ENCODE assay signal across 7 mouse cellular contexts in genomic region chr2:33886386-33887327, GRCm38 (mm10). TPM values are rescaled to one million over a fixed set of nuclear protein-coding genes. Genes with fewer than 3 reads are reported as not detected.
DNase-seq lines count a peak whose midpoint lies in the region; ATAC-seq and TF ChIP-seq lines count a peak whose summit lies in the region.

No protein-coding gene starts in this region.

- H3K9ac ChIP-seq in ES-Bruce4 (ENCODE audit: low read depth, poor library complexity, severe bottlenecking) = peak overlapping the region; percentile 83
- peak overlapping the region; percentile 96 for H3K9ac ChIP-seq in embryonic facial prominence, embryonic 11.5 days (replicated peaks; ENCODE audit: low read length)
- H3K9ac ChIP-seq in heart, embryonic 11.5 days (ENCODE audit: low read depth, low read length) = peak overlapping the region; percentile 96

- TF ChIP-seq CTCF in ES-Bruce4 (IDR thresholded peaks at IDR 0.05; ENCODE audit: low read depth, low read length) = no peak

- peak; percentile 50 for ATAC-seq in activated CD4-positive, CD25-positive, alpha-beta regulatory T cell, adult 4 months
- ATAC-seq in embryonic facial prominence, embryonic 11.5 days (replicated peaks; ENCODE audit: insufficient number of reproducible peaks, low FRiP score, low TSS enrichment, low read depth) = peak; percentile 46
- ATAC-seq in heart, embryonic 11.5 days (replicated peaks; ENCODE audit: insufficient number of reproducible peaks, low FRiP score, low TSS enrichment) = peak; percentile 64

- no peak for TF ChIP-seq POLR2A in ES-Bruce4 (IDR thresholded peaks at IDR 0.05; ENCODE audit: insufficient read depth, low read length)

- no peaks in the 10 kb centered on the region for H3K4me1 ChIP-seq in ES-Bruce4 (ENCODE audit: control insufficient read depth, insufficient read depth, low read length)
- no peaks in the 10 kb centered on the region for H3K4me1 ChIP-seq in embryonic facial prominence, embryonic 11.5 days (ENCODE audit: control insufficient read depth, insufficient read depth, low read length)
- peaks cover 13% of the 10 kb centered on the region for H3K4me1 ChIP-seq in heart, embryonic 11.5 days (ENCODE audit: control insufficient read depth, insufficient read depth, low read length)

- H3K27ac ChIP-seq in ES-Bruce4 (ENCODE audit: insufficient read depth, low read length) = no peak overlapping the region
- H3K27ac ChIP-seq in embryonic facial prominence, embryonic 11.5 days (replicated peaks; ENCODE audit: low read depth, low read length) = peak overlapping the region; percentile 77
- H3K27ac ChIP-seq in heart, embryonic 11.5 days (ENCODE audit: low read depth, low read length) = peak overlapping the region; percentile 78

- H3K4me2 ChIP-seq in embryonic facial prominence, embryonic 11.5 days (ENCODE audit: low read depth, low read length) = peak overlapping the region; percentile 88
- H3K4me2 ChIP-seq in heart, embryonic 11.5 days = peak overlapping the region; percentile 94

- no peaks in the 10 kb centered on the region for H3K9me3 ChIP-seq in ES-Bruce4 (replicated peaks; ENCODE audit: control insufficient read depth, insufficient read depth, low read length, poor library complexity, severe bottlenecking)
- no peaks in the 10 kb centered on the region for H3K9me3 ChIP-seq in embryonic facial prominence, embryonic 11.5 days (replicated peaks; ENCODE audit: control insufficient read depth, low read length)
- no peaks in the 10 kb centered on the region for H3K9me3 ChIP-seq in heart, embryonic 11.5 days (replicated peaks; ENCODE audit: control insufficient read depth, low read length)

- WGBS in embryonic facial prominence, embryonic 11.5 days = 2% methylated on average over 39 of the region's 51 CpGs
- WGBS in heart, embryonic 11.5 days (ENCODE audit: insufficient replicate concordance) = 1% methylated on average over 37 of the region's 51 CpGs

- no peaks in the 10 kb centered on the region for H3K27me3 ChIP-seq in ES-Bruce4 (ENCODE audit: control insufficient read depth, insufficient read depth, low read length, poor library complexity, severe bottlenecking)
- H3K27me3 ChIP-seq in embryonic facial prominence, embryonic 11.5 days (ENCODE audit: control insufficient read depth, insufficient read depth, low read length) = no peaks in the 10 kb centered on the region
- H3K27me3 ChIP-seq in heart, embryonic 11.5 days (ENCODE audit: control insufficient read depth, insufficient read depth, low read length) = no peaks in the 10 kb centered on the region

- TF ChIP-seq EP300 in ES-Bruce4 (IDR thresholded peaks at IDR 0.05; ENCODE audit: insufficient read depth, low read depth, low read length) = no peak

- H3K36me3 ChIP-seq in ES-Bruce4 (ENCODE audit: control insufficient read depth, insufficient read depth, low read length, poor library complexity, severe bottlenecking) = no peaks in the 10 kb centered on the region
- H3K36me3 ChIP-seq in embryonic facial prominence, embryonic 11.5 days (replicated peaks; ENCODE audit: control insufficient read depth, insufficient read depth, low read depth, low read length) = no peaks in the 10 kb centered on the region
- H3K36me3 ChIP-seq in heart, embryonic 11.5 days (ENCODE audit: control insufficient read depth, insufficient read depth, low read length) = no peaks in the 10 kb centered on the region

- peak; percentile 44 for DNase-seq in embryonic facial prominence, embryonic 11.5 days (ENCODE audit: low spot score)
- peak; percentile 59 for DNase-seq in kidney, postnatal 4 days
- DNase-seq in lung, postnatal 10 days = peak; percentile 43
- DNase-seq in right cerebral cortex, adult 18-20 months = peak; percentile 31

- peak overlapping the region; percentile 69 for H3K4me3 ChIP-seq in ES-Bruce4 (ENCODE audit: low read depth, low read length)
- H3K4me3 ChIP-seq in embryonic facial prominence, embryonic 11.5 days (ENCODE audit: low read depth, low read length) = peak overlapping the region; percentile 81
- H3K4me3 ChIP-seq in heart, embryonic 11.5 days (ENCODE audit: low read depth, low read length) = peak overlapping the region; percentile 88

RNA-seq across cellular contexts. Expression of gene Mvb12b, which starts 1.1 kb away (rescaled TPM):
- polyA plus RNA-seq in ES-Bruce4 (2011; ENCODE audit: insufficient read depth, insufficient read length, low read depth, missing spikeins) = 11.5 and 15.8 TPM in 2 replicates
- polyA plus RNA-seq in activated CD4-positive, CD25-positive, alpha-beta regulatory T cell, adult 4 months (2017; shearing (Covaris generic)) = 1 to 10 TPM; 1.4 to 2.3 TPM
- 23.3 and 25.6 TPM in 2 replicates for polyA plus RNA-seq in embryonic facial prominence, embryonic 11.5 days (2014; fragmentation: Nextera tagmentation; extraction: Ambion mirVana)
- polyA plus RNA-seq in heart, embryonic 11.5 days (2014; fragmentation: Nextera tagmentation; extraction: Ambion mirVana) = 12.4 and 12.6 TPM in 2 replicates
